Mouse (Mus musculus) left cerebral cortex, postnatal 14 days (tissue): ENCODE data around the gene Axin1. TPM values are rescaled to one million over a fixed set of nuclear protein-coding genes. Genes with fewer than 3 reads are reported as not detected.

Experiments
- DNase-seq, 2 experiments: peaks; one replicate each; pipeline ENCODE4 v3.0.0; 2021 to 2022; ENCODE audit warnings: low spot score in 2 of 2, mixed read lengths in 1 of 2
- intact Hi-C: fragments of 180-260 bp; cut with DNase I; formaldehyde crosslinking; loops from one replicate; pipeline ENCODE4 v1.15.1; 2025
- total RNA-seq, 2 experiments: library from RNA; stranded (reverse); gene quantifications; 2 replicates each; pipeline ENCODE4 v1.2.3; 2021

The Axin1 gene
- total RNA-seq, 2 experiments from 2014 or later, result 21.2 to 23.3 TPM

GRCm38 (mm10) chr17:26116503-26117258 lies 21.8 kb upstream of the Axin1 start:
- intact Hi-C loops, result no loop called here
- DNase-seq, result no peak

- DNase-seq, result peak; percentile 60 to 65
- intact Hi-C loops, result no loop called here
Measured at GRCm38 (mm10) chr17:26119766-26120710, 18.4 kb upstream of the Axin1 start.

GRCm38 (mm10) chr17:26122431-26123140 lies 15.9 kb upstream of the Axin1 start:
- intact Hi-C loops, result no loop called here
- DNase-seq, result no peak

- intact Hi-C loops, result no loop called here
- peak; percentile 94 to 95 for DNase-seq
Measured at GRCm38 (mm10) chr17:26123267-26123684, 15.2 kb upstream of the Axin1 start, which contains the start of gene Mrpl28. Gene Mrpl28 (plus strand): TSS chr17:26123500.

GRCm38 (mm10) chr17:26124560-26124959 lies 13.9 kb upstream of the Axin1 start:
- no peak for DNase-seq
- intact Hi-C loops, result no loop called here

- no peak for DNase-seq
- intact Hi-C loops, result no loop called here
Measured at GRCm38 (mm10) chr17:26125226-26125625, 13.3 kb upstream of the Axin1 start.

GRCm38 (mm10) chr17:26131062-26131732 lies 7.3 kb upstream of the Axin1 start:
- peak in 1 of 2 experiments; percentile 53 for DNase-seq
- intact Hi-C loops, result no loop called here

- intact Hi-C loops, result no loop called here
- no peak for DNase-seq
Measured at GRCm38 (mm10) chr17:26131856-26132853, 6.3 kb upstream of the Axin1 start.

- intact Hi-C loops, result loop anchor here (5.0 kb wide), 1 partner anchor 105 kb away; the partner anchor contains the start of gene Fam234a
- no peak for DNase-seq
Measured at GRCm38 (mm10) chr17:26137106-26137750, 1.3 kb upstream of the Axin1 start.

GRCm38 (mm10) chr17:26137751-26138130 lies 747 bp upstream of the Axin1 start:
- intact Hi-C loops, result loop anchor here (5.0 kb wide), 1 partner anchor 105 kb away; the partner anchor contains the start of gene Fam234a
- DNase-seq, result no peak

- DNase-seq, result no peak
- intact Hi-C loops, result loop anchor here (5.0 kb wide), 1 partner anchor 103 kb away; the partner anchor contains the start of gene Fam234a
Measured at GRCm38 (mm10) chr17:26138901-26139381, 453 bp downstream of the Axin1 start.

- intact Hi-C loops, result no loop called here
- DNase-seq, result no peak
Measured at GRCm38 (mm10) chr17:26142796-26143195, 4.3 kb downstream of the Axin1 start.

GRCm38 (mm10) chr17:26143386-26143785 lies 4.9 kb downstream of the Axin1 start:
- DNase-seq, result no peak
- intact Hi-C loops, result no loop called here

GRCm38 (mm10) chr17:26149056-26149455 lies 10.6 kb downstream of the Axin1 start:
- intact Hi-C loops, result no loop called here
- DNase-seq, result no peak

GRCm38 (mm10) chr17:26151886-26152630 lies 13.6 kb downstream of the Axin1 start:
- intact Hi-C loops, result no loop called here

GRCm38 (mm10) chr17:26162736-26163135 lies 24.2 kb downstream of the Axin1 start:
- DNase-seq, result no peak
- intact Hi-C loops, result no loop called here

More at GRCm38 (mm10) chr17:26151886-26152630, 13.6 kb downstream of the Axin1 start:
- DNase-seq, result no peak
